Mouse (Mus musculus) testis, adult 2 months (tissue): ENCODE results near the gene Ctnna3. TPM values are rescaled to one million over a fixed set of nuclear protein-coding genes. Genes with fewer than 3 reads are reported as not detected.
"Not testable (repeated sequence)": the region's sequence is repeated elsewhere in the genome, so short reads cannot be mapped to it uniquely, and the experiment has no call there.

Source experiments
- H3K27ac ChIP-seq: fragments of 200-500 bp; 2 replicates; pipeline ENCODE4 v1.5.1; 2012; ENCODE audit warnings: low read depth, low read length; ENCODE audit not compliant: control insufficient read depth, insufficient read depth
- H3K27me3 ChIP-seq: fragments of 200-500 bp; 2 replicates; pipeline ENCODE4 v1.6.1; 2012; ENCODE audit warnings: mild to moderate bottlenecking, low read length, moderate library complexity; ENCODE audit not compliant: control insufficient read depth, insufficient read depth
- H3K36me3 ChIP-seq: fragments of 200-500 bp; 2 replicates; pipeline ENCODE4 v1.6.1; 2012; ENCODE audit warnings: mild to moderate bottlenecking, low read length; ENCODE audit not compliant: control insufficient read depth, insufficient read depth
- H3K4me1 ChIP-seq: fragments of 200-500 bp; 2 replicates; pipeline ENCODE4 v1.6.1; 2012; ENCODE audit warnings: low read length; ENCODE audit not compliant: control insufficient read depth, insufficient read depth
- H3K4me3 ChIP-seq: fragments of 200-500 bp; 2 replicates; pipeline ENCODE4 v1.5.1; 2012; ENCODE audit warnings: low read depth, mild to moderate bottlenecking, low read length, moderate library complexity, mixed read lengths; ENCODE audit not compliant: control insufficient read depth
- CTCF ChIP-seq: fragments of 200-500 bp; IDR thresholded peaks from 2 replicates; pipeline ENCODE4 v1.5.1; 2012; ENCODE audit warnings: low read depth, mild to moderate bottlenecking, inconsistent platforms, low read length, moderate library complexity; ENCODE audit not compliant: control insufficient read depth, insufficient read depth, insufficient replicate concordance
- POLR2A ChIP-seq: fragments of 200-500 bp; IDR thresholded peaks from 2 replicates; pipeline ENCODE4 v1.6.1; 2012; ENCODE audit warnings: low read depth, mild to moderate bottlenecking, inconsistent platforms, low read length, moderate library complexity; ENCODE audit not compliant: control insufficient read depth
- polyA plus RNA-seq: library from polyadenylated mRNA; depleted of rRNA; stranded (reverse); fragments of >200 nt; gene quantifications from 2 replicates; pipeline ENCODE4 v1.2.3, GENCODE M21; 2012

The Ctnna3 gene
- polyA plus RNA-seq, 1 experiment = 38.9 TPM

DNA sequence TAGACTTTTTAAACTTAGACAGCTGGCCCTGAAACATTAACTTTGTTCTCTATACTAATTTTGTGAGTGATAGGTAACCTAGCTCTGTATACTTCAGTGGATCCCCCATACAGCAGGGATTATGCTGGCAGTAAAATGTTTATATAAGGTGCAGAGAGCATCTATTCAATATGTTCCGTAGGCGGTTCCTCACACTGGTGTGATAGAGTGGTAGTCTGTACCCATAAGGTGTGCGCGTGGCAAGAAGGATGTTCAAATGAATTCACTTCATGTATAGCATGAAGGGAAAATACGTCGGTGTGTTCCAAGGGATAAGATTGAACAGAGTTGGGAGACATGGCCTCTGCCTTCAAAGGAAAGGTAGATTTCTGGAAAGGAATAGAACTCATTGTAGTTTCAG, 794.5 kb downstream of the Ctnna3 start:
- no peak overlapping the region for H3K4me3 ChIP-seq
- no peak for TF ChIP-seq POLR2A
- no peak for TF ChIP-seq CTCF
- H3K27ac ChIP-seq = no peak overlapping the region
- no peaks in the 10 kb centered on the region for H3K36me3 ChIP-seq
- no peaks in the 10 kb centered on the region for H3K27me3 ChIP-seq
- H3K4me1 ChIP-seq = no peaks in the 10 kb centered on the region

DNA sequence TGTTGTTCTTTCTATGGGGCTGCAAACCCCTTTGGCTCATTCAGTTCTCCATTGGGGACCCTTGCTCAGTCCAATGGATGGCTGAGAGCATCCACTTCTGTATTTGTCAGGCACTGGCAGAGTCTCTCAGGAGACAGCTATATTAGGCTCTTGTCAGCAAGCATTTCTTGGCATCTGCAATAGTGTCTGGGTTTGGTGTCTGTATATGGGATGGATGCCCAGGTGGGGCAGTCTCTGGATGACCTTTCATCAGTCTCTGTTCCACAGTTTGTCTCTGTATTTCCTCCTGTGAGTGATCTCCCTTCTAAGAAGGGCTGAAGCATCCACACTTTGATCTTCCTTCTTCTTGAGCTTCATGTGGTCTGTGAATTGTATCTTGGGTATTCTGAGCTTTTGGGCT, 795.9 kb downstream of the Ctnna3 start:
- not testable (repeated sequence) for H3K27ac ChIP-seq, H3K4me3 ChIP-seq, H3K27me3 ChIP-seq, H3K4me1 ChIP-seq, H3K36me3 ChIP-seq

DNA sequence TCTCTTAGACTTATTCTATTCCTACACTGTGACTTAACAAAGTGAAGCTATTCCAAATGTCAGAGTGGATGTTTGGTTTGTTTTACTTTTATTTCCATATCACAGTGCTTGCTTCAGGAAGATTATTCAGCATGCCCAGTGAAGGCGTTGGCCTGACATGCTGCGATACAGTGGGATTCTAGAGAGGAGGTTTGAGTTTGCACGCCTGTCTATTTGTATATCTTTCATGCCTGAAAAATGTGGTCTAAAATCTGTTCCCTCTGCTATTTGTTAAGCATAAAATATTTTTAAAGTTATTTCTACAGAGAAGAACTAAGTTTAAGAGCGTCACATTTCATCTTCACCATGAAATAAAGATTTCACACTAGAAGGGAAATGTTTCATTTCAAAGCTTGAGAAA, 813.5 kb downstream of the Ctnna3 start:
- H3K4me1 ChIP-seq = no peaks in the 10 kb centered on the region
- no peak overlapping the region for H3K27ac ChIP-seq
- no peak for TF ChIP-seq CTCF
- TF ChIP-seq POLR2A = no peak
- no peaks in the 10 kb centered on the region for H3K36me3 ChIP-seq
- H3K27me3 ChIP-seq = no peaks in the 10 kb centered on the region
- no peak overlapping the region for H3K4me3 ChIP-seq

DNA sequence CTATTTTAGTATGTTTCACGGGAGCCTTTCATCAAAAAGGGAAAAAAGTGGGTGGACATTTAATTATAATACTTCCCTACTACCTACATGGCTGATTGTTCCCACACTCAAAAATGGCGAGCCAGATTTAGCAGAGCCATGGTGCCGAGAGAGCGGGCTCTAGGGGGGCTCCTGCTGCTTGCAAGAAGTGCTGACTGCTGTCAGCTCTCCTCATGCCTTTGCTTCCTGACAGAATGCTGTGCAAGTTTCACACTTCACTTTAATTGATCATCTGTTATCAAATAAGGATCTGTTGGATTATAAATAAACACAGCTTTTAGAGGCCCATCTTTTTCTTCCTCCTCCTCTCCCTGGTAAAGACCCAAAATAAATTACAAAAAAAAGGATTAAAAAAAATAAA, 838.3 kb downstream of the Ctnna3 start:
- TF ChIP-seq CTCF = no peak
- no peak for TF ChIP-seq POLR2A
- H3K27ac ChIP-seq = no peak overlapping the region
- H3K36me3 ChIP-seq = no peaks in the 10 kb centered on the region
- no peak overlapping the region for H3K4me3 ChIP-seq
- no peaks in the 10 kb centered on the region for H3K4me1 ChIP-seq
- no peaks in the 10 kb centered on the region for H3K27me3 ChIP-seq

DNA sequence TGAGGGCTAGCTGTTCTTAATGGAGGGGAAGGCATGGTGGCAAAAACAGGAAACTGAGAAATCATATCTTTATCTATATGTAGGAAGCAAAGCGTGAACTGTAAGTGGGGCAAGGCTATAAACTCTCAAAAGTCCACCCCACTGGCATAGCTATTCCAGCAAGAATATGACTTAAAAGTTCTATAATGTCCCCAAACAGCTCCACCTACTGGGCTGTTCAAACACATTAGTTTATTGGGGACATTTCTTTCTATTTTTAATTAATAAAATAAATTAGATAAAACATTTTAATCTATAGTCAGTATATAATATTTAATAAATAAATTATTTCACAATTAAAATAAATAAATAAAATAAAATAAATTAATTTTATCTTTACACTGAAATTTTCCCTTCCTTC, 845.2 kb downstream of the Ctnna3 start:
- H3K27ac ChIP-seq = no peak overlapping the region
- no peak overlapping the region for H3K4me3 ChIP-seq

DNA sequence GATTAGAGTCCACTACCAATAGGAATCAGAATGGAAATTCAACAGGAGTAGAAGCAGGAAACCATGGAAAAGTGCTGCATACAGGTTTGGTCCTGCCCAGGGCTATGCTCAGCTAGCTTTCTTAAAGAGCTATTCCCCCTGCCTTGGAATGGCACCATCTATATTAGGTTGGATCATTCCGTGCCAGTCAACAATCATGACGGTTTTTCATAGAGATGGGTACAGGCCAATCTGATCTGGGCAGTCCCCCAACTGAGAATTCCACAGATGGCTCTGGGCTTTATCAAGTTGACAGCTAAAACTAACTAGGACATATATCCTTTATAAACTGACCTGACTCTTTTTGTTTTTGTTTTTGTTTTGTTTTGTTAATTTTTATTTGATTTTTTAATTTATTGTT, 848.9 kb downstream of the Ctnna3 start:
- H3K27me3 ChIP-seq = no peaks in the 10 kb centered on the region
- TF ChIP-seq CTCF = no peak
- no peaks in the 10 kb centered on the region for H3K36me3 ChIP-seq
- H3K4me3 ChIP-seq = no peak overlapping the region
- H3K4me1 ChIP-seq = no peaks in the 10 kb centered on the region
- H3K27ac ChIP-seq = no peak overlapping the region

More for the DNA sequence above, 845.2 kb downstream of the Ctnna3 start:
- Histone ChIP-seq H3K4me1 (no peaks in the 10 kb centered on the region), H3K27me3 (no peaks in the 10 kb centered on the region), H3K36me3 (no peaks in the 10 kb centered on the region)
- TF ChIP-seq POLR2A (no peak), CTCF (no peak)

DNA sequence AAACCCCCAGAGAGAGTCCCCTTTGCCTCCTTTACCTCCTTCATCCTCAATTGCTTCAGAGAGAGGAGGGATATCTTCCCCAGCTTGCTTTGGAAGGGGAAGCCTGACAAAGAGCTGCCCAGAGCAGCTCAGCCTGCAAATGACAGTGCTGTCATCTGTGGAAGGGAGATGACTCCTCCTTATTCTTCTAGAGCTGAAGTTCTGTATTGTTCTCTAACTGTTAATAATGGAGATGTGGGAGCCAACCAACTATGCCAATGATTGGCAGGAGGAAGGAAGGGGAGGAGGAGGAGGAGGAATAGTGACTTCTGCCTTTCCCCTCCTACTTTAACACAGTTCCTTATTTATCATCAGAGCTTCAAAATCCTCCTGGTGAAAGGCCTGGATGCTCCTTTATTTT, 875.9 kb downstream of the Ctnna3 start:
- Histone ChIP-seq H3K4me3 (no peak overlapping the region), H3K27me3 (no peaks in the 10 kb centered on the region), H3K4me1 (no peaks in the 10 kb centered on the region), H3K36me3 (no peaks in the 10 kb centered on the region), H3K27ac (no peak overlapping the region)
- TF ChIP-seq CTCF (no peak), POLR2A (no peak)

DNA sequence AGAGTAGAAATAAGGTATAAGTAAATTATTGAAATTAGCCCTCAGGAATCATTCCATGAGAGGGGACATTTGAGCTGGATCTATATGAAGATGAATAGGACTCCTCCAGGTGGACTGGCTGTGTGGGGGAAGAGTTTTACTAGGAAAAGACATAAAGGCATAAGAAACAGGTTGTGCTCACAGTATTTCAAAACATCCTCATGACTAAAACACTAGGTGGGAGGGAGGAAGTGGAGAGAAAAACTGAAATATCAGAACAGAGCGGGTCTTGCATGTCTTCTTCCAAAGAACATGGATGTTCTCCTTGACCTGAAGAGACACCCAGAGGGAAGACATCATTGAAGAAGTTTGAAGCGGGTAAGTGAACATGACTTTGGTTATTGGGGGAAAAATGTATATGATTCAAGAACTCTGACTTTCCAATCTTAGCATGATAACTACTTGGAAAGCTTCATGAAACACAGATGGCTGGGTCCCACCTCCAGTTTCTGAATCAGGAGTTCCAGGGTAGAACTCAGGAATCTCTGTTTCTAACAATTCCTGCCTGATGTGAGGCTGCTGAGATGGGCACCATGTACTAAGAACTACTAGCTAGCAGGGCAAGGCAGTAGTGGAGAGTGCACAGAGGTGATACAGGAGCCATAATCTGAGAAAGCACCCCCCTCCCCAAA, 881.9 kb downstream of the Ctnna3 start:
- Histone ChIP-seq H3K4me1 (no peaks in the 10 kb centered on the region), H3K27ac (no peak overlapping the region), H3K4me3 (no peak overlapping the region), H3K36me3 (no peaks in the 10 kb centered on the region), H3K27me3 (no peaks in the 10 kb centered on the region)
- TF ChIP-seq POLR2A (no peak), CTCF (no peak)
